Mouse (Mus musculus) testis, adult 2 months (tissue): ENCODE data around the gene Chic2. TPM values are rescaled to one million over a fixed set of nuclear protein-coding genes. Genes with fewer than 3 reads are reported as not detected.

Experiments
- H3K27ac ChIP-seq: fragments of 200-500 bp; 2 replicates; pipeline ENCODE4 v1.5.1; 2012; ENCODE audit warnings: low read depth, low read length; ENCODE audit not compliant: control insufficient read depth, insufficient read depth
- H3K27me3 ChIP-seq: fragments of 200-500 bp; 2 replicates; pipeline ENCODE4 v1.6.1; 2012; ENCODE audit warnings: mild to moderate bottlenecking, low read length, moderate library complexity; ENCODE audit not compliant: control insufficient read depth, insufficient read depth
- H3K36me3 ChIP-seq: fragments of 200-500 bp; 2 replicates; pipeline ENCODE4 v1.6.1; 2012; ENCODE audit warnings: mild to moderate bottlenecking, low read length; ENCODE audit not compliant: control insufficient read depth, insufficient read depth
- H3K4me1 ChIP-seq: fragments of 200-500 bp; 2 replicates; pipeline ENCODE4 v1.6.1; 2012; ENCODE audit warnings: low read length; ENCODE audit not compliant: control insufficient read depth, insufficient read depth
- H3K4me3 ChIP-seq: fragments of 200-500 bp; 2 replicates; pipeline ENCODE4 v1.5.1; 2012; ENCODE audit warnings: low read depth, mild to moderate bottlenecking, low read length, moderate library complexity, mixed read lengths; ENCODE audit not compliant: control insufficient read depth
- CTCF ChIP-seq: fragments of 200-500 bp; IDR thresholded peaks from 2 replicates; pipeline ENCODE4 v1.5.1; 2012; ENCODE audit warnings: low read depth, mild to moderate bottlenecking, inconsistent platforms, low read length, moderate library complexity; ENCODE audit not compliant: control insufficient read depth, insufficient read depth, insufficient replicate concordance
- POLR2A ChIP-seq: fragments of 200-500 bp; IDR thresholded peaks from 2 replicates; pipeline ENCODE4 v1.6.1; 2012; ENCODE audit warnings: low read depth, mild to moderate bottlenecking, inconsistent platforms, low read length, moderate library complexity; ENCODE audit not compliant: control insufficient read depth
- polyA plus RNA-seq: library from polyadenylated mRNA; depleted of rRNA; stranded (reverse); fragments of >200 nt; gene quantifications from 2 replicates; pipeline ENCODE4 v1.2.3, GENCODE M21; 2012

The Chic2 gene
- polyA plus RNA-seq, 1 experiment, result 35.5 TPM

DNA sequence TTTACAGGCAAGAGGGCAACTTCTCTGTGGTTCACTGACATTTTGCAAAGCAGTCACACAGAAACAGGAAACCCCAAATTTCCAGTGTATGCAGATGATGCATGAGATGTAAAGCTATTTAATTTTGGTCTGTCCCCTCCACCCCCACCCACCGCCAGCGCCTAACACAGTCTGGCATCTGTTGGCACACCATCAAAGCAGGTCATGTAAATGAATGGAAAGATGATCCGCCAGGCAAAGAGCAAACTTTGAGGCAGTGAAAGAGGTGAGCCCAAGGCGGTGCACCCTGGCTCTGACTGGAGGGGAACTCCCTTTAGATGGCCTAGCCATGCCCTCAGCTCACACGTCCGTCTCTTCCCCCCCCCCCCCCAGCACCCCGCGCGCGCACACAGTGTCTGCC lies 22.1 kb upstream of the Chic2 start:
- peaks cover 5% of the 10 kb centered on the region; the same call in 1 of the 2 replicates for H3K4me1 ChIP-seq
- no peaks in the 10 kb centered on the region for H3K36me3 ChIP-seq
- no peak for TF ChIP-seq POLR2A
- TF ChIP-seq CTCF, result no peak
- no peaks in the 10 kb centered on the region; the same call in 1 of the 2 replicates for H3K27me3 ChIP-seq
- H3K27ac ChIP-seq, result no peak overlapping the region
- H3K4me3 ChIP-seq, result no peak overlapping the region

DNA sequence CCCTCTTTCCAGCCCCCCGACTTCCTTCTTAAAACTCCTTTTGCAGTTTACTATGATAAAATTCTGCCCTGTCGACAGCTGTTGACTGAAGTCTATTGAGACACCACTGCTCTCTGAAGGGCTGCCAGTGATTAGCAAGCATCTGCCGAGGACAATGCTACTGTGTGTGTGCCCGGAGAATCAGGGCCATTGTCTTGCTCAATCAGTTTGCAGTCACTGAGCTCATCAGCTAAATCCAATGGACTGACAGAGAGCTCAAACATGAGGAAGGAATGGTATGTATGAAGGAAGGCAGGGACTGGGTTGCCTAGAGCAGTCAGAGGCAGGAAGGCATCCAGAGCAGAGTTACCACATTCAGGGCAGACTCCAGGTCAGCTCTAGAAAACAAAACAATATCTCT lies 18.6 kb upstream of the Chic2 start:
- H3K4me1 ChIP-seq, result peaks cover 2% of the 10 kb centered on the region; the same call in 1 of the 2 replicates
- H3K27me3 ChIP-seq, result no peaks in the 10 kb centered on the region
- H3K4me3 ChIP-seq, result no peak overlapping the region
- no peak overlapping the region for H3K27ac ChIP-seq
- no peaks in the 10 kb centered on the region for H3K36me3 ChIP-seq
- TF ChIP-seq POLR2A, result no peak
- no peak for TF ChIP-seq CTCF

GRCm38 (mm10) chr5:75051109-75051508 lies 6.5 kb upstream of the Chic2 start:
- Histone ChIP-seq H3K4me3 (no peak overlapping the region), H3K27me3 (no peaks in the 10 kb centered on the region), H3K4me1 (peaks cover 2% of the 10 kb centered on the region; the same call in 1 of the 2 replicates), H3K36me3 (no peaks in the 10 kb centered on the region), H3K27ac (no peak overlapping the region)
- TF ChIP-seq CTCF (no peak), POLR2A (no peak)

DNA sequence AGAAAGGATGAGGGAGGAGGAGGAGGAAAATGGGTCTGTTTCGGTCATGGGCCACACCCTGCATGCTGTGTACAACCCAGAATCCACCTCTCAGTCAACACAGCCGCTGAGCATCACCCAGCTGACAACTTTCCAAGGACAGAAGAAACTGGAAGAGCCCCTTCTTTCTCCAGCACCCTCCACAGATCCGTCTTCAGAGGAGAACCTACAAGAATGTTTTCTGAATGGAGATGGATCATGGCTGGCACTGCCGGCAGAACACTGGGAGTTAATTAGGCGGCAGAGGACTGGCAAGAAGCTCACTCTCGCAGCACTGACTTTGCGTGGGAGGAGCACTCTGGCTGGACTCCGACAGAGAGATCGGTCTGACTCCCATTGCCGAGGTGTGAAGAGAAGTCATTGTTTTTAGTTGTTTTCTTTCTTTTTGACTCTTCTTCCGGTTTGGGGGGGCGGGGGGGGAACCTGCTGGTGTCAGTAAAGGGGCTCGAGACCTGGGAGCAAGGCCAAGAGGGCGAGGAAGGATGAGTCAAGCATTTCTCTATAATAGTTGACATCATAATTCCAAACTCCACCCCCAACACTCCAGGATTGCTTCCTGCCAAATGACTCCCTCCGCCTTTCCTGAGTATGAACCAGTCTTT lies 2.2 kb upstream of the Chic2 start:
- TF ChIP-seq CTCF, result no peak
- TF ChIP-seq POLR2A, result no peak
- Histone ChIP-seq H3K4me3 (no peak overlapping the region), H3K36me3 (no peaks in the 10 kb centered on the region), H3K27me3 (no peaks in the 10 kb centered on the region), H3K27ac (no peak overlapping the region), H3K4me1 (peaks cover 2% of the 10 kb centered on the region; the same call in 1 of the 2 replicates)

- Histone ChIP-seq H3K4me3 (no peak overlapping the region), H3K36me3 (no peaks in the 10 kb centered on the region), H3K27ac (no peak overlapping the region), H3K4me1 (peaks cover 2% of the 10 kb centered on the region; the same call in 1 of the 2 replicates), H3K27me3 (no peaks in the 10 kb centered on the region)
- TF ChIP-seq CTCF (no peak), POLR2A (no peak)
These were observed 797 bp upstream of the Chic2 start for GRCm38 (mm10) chr5:75045371-75045770.

DNA sequence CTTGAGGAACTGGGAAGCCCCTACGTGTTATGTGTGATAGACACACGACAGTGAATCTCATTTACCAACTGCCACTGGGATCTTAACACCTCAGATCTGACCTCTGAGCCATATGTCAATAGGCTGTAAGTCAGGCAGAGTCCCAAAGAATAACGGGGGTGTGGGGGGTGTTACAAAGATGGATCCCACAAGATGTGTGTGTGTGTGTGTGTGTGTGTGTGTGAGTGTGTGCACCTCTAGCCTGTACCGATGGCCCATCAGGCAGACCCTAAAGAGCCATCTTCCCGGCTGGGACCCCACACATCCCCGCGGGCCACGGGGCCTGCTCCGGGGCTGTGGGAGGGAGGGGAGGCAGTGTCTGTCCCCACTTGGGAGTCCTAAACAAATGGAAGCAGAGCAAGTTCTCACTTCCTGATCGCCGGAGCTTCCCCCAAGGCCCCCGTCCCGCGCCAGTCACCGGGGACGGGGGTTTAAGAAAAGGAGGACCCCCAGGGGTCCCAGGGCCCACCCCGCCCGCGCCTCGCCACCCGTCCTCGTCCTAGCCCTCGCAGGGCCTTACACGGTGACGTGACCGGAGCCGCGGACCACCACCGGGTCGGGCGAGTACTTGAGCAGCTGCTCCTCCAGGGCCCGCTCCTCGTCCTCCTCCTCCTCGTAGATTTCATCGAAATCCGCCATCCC lies 813 bp downstream of the Chic2 start:
- no peaks in the 10 kb centered on the region for H3K36me3 ChIP-seq
- H3K4me1 ChIP-seq, result peaks cover 2% of the 10 kb centered on the region; the same call in 1 of the 2 replicates
- H3K4me3 ChIP-seq, result peak overlapping the region; percentile 89
- H3K27me3 ChIP-seq, result no peaks in the 10 kb centered on the region
- TF ChIP-seq POLR2A (no peak), CTCF (no peak)
- peak overlapping the region; percentile 72 for H3K27ac ChIP-seq

DNA sequence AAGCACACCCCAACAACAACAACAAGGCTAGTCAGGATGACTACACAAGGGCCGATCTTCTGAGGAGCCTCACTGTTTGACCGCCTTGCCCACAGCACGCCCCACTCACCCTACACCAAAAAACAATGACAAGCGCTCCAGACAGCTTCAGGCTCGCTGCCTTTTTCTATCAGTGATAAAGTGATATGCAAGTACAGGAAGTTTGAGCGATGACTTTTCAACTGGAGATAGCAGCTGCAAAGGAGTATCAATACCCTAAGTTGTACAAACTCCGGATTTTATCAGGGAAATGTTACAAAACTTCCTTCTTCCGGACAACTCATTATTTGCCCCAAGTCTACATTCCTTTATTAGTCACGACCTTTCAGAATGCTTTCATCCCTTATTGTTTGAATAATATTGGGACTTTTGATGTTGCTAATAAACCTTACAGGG lies 1.5 kb downstream of the Chic2 start:
- TF ChIP-seq POLR2A (no peak), CTCF (no peak)

More for the DNA sequence above, 1.5 kb downstream of the Chic2 start:
- H3K27me3 ChIP-seq, result no peaks in the 10 kb centered on the region
- peak overlapping the region; percentile 43 for H3K4me3 ChIP-seq
- H3K36me3 ChIP-seq, result no peaks in the 10 kb centered on the region
- H3K4me1 ChIP-seq, result peaks cover 2% of the 10 kb centered on the region; the same call in 1 of the 2 replicates
- no peak overlapping the region for H3K27ac ChIP-seq
